Mouse (Mus musculus) CD4-positive, CD25-positive, alpha-beta regulatory T cell, adult 2 months (primary cell): ENCODE measurements around the gene Spns3.
A peak's percentile ranks its signal among the peaks of the same experiment; 100 is the strongest.

Experiments
- DNase-seq: peaks from one replicate; pipeline ENCODE4 v3.0.0-alpha.2; 2012; ENCODE audit warnings: low read depth, low spot score

Spns3 gene

DNA sequence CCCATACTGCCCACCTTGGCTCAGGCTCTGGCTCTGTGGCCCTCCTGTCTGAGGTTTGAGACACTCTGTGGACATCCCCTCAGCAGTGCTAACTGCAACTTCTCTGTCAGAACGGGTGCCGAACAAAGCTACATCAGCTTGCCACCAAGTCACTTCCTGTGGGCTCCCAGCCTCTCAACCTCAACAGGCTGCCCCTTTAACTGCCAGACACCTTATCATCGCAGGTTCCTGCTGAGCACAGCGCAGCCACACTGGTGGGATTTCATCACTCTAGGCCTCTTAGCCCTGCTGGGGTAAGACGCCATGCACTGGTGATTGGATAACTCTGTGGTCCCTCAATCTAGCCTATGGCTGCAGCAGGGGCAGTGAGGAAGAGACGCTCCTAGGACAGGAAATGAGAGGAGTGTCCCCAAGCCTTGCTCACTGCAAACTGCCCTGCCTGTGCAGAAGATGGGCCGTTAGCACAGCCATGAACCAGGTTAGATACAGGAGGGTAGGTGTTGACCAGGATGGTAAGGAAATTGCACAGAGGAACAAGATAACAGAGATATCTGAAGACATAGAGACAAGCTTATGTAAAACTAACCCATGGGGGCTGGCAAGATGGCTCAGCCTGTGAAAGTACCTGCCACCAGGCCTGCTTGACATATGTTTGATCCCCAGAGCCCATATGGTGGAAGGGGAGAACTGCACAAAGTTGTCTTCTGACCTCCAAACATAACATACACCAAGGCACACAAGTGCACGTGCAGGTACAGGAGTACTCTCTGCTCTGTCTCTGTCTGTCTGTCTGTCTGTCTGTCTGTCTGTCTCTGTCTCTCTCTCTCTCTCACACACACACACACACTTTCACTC lies at the start of gene Spns3:
Gene Spns3 (minus strand): TSS at position 373 of the 855 bp plus-strand sequence.
- peak; percentile 53 for DNase-seq

DNA sequence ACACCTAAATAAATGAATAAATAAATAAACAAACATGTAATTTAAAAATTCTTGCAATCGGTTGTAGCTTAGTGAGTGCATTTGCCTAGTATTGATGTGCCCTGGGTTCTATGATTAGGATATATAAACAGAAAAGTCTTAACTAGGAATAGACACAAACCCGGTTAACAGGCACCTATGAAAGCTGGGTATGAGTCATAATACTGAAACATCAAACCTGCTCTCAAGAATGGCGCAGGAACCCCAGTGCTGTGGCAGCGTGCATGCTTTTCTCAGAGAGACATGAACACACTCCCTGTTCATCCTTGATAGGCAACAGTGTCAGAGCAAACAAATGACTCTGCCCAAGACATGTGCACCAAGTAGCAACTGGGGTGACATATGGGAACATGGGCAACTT lies 47.5 kb upstream of the Spns3 start:
- DNase-seq: no peak

DNA sequence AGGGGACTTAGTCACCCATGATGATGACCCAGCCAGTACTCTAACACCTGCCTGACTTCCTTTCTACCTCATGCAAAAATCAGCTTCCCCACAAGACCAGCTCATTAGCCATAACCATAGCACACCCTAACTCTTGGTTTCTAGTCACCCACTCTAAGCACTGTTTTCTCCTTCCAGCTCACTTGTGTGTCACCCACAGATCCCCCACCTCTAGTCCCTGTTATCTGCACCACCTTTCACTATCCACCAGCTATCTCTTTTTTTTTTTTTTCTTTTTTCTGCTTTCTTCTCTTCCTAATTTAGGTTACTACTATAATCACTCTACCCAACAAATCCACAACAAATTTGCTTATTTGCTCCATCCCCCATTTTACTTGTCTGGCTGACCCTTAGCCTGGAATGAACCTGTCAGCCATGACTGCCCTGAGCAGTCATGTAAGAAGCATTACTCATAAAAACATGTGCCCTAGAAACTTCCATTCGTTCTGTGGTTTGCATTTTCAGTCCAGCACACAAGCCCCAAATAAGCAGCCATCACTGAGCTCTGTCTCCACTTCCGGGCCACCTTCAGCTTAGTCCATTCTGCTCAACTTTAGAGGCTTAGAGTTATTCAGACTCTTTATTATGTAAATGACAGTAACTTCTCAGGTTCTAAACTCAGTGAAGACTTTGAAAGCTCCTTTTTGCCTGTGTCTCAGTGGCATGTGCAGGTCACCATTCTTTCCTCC lies 44.9 kb upstream of the Spns3 start:
- DNase-seq: no peak

DNA sequence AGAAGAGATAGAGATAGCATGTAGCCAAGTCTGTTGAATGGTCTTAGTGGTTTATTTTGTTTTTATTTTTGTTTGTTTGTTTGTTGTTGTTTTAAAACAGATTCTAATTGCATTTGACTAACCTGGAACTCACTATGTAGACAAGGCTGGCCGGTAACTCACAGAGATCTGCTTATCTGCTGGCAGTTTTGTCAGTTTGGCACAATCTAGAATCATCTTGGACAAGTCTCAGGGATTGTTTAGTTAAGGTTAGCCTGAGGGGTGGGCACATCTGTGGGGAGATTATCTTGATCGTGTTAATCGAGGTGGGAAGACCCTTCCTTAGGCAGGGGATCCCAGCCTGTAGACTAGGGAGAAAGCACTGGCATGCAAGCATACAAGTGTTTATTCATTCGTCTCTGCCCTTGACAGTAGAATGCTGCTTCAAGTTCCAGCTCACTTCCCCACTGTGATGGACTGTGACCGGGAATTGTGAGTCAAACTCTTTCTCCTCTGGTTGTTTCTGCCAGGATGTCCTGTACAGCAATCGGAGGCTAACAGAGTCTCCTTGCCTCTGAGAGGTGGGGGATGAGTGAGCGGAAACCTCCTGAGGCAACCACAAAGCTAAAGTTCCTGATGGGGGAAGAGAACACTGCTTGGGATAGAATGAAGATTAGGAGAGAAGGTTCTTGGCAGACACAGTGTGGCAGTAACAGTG lies 37.4 kb upstream of the Spns3 start:
- DNase-seq: no peak

DNA sequence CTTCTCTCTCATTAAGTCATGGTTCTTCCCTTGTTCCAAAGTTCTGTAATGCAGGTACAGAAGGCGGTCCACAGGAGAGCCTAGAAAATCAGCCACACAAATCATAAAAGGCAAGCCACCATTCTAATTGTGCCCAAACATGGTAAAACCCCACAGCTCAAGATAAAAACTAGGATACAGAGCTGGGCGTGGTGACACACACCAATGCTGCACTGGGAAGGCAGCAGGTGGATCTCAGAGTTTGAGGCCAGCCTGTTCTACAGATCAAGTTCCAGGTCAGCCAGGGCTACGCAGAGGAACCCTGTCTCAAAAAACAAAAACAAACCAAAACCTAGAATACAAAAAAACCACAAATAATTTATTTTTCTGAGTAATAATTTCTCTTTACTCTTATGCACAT lies 36.3 kb upstream of the Spns3 start:
- no peak for DNase-seq

DNA sequence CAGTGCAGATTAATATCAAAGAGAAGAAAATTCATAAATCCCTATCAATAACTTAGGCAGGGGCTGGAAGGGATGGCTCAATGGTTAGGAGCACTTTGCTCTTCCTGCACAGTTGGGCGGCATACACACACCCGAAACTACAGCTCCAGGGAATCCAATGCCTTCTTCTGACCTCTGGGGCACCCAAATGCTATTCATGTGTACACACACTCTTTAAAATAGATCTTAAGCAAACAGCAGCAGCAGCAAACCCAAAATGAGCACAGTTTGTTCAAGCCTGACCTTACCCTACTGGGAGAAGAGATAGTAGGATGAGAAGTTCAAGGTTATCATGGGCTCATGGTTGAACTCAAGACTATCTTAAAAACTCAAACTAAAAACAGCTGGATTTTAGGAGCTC lies 32.8 kb upstream of the Spns3 start:
- no peak for DNase-seq

DNA sequence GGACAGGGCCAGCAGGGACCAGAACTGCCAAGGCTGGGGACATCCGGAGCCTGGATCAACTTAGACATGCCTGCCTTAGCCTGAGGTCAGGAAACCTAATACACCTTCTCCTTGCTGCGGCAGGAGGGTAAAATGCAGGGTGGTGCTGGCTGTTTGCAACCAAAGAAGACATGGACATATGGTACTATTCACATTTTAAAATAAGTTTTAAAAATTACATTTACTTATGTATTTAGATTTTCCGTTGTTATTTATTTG lies 32.1 kb upstream of the Spns3 start:
- DNase-seq: no peak

DNA sequence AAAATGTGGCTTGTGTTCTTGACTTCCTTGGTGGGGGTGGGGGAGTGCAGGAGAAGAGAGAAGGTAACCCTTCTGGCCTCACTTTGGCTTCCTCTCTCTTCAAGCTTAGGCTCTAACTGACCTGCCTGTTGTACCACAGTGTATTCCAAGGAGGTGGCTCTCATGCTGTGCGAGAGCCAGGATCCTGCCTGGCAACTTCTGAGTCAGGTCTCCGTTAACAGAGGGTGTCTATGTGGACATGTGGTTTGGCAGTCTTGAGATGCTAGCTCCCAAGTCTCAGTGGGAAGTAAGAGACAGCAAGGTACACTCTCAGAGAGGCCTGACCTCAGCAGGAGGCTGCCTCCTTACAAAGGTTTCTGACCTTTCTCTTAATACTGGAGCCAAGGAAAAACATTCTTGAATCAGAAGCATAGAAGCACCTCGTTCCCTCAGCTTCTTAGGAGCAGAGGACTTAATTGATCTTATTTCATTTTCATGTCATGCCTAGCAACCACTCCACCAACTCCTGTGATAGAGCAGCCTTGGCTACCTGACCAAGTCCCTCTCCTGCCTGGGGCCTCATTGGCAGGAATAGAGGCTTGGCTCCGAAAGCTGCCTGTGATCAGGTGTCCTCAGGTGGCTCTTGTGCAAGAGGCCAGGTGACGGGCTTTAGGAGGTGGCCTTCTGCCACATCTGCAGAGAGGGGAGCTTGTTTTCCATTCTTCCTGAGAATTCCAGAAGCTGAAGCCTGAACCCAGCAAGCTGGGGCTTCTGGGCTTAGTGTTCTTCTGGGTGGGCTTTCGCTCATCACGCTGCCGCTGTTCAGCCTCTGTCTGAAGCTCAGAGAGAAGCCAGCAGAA lies 31.5 kb upstream of the Spns3 start:
- no peak for DNase-seq

DNA sequence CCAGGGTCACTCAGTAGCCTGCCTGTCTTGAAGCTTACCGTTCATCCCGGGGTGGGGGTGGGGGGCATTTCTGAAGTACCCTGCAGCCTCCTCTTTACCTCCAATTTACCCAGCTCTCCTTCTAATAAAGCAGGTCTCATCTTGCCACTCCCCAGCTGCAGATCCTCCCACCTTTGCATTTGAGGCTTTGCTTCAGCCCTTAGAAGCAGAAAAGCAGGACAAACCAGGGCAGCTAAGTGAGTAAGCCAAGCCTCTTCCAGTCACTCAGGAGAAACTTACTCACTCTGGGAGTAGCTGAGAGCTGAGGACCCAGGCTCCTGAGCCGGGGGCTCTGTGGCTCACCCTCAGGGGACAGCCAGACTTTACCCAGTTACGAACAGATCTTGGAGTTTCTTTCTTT lies 28.2 kb upstream of the Spns3 start:
- DNase-seq: no peak

DNA sequence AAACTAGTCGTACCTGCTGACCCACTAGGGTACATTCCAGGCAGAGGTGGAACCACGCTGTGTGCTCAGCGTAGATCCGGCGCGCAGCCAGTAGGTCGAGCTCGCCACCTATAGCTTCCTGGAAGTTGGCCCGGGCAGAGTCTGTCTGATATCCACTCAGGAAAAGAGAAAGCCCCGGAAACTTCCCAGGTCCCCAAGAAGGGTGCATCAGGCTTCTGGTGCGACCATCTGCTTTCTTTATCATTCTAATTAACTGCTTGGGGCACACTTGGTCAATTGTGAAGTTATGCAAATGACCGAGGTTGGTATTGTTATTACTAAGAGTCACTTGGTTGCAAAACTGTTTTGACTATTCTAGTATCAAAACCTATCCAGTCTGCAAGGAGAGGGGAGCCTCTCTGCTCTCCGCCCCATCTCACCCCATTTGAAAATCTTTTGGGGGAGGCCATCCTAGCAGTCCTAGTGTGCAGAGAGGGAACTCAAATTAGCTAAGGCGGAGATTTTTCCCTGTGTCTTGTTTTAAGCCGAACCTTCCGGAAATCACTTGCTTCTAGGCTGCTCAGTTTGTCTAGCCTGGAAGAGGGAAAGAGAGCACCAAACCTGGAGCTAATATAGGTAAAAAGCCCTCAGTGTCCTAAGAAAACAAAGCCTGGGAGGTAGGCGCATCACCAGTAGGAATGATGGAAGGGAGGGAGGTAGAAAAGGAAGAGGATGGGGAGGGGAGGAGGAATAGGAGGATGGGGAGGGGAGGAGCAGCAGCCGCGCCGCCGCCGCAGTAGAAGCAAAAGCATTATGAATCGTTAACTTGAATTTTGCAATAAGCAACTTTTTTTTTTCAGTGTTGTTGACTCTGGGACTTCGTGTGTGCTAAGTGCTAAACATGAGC lies 26.4 kb upstream of the Spns3 start:
- peak; percentile 36 for DNase-seq

DNA sequence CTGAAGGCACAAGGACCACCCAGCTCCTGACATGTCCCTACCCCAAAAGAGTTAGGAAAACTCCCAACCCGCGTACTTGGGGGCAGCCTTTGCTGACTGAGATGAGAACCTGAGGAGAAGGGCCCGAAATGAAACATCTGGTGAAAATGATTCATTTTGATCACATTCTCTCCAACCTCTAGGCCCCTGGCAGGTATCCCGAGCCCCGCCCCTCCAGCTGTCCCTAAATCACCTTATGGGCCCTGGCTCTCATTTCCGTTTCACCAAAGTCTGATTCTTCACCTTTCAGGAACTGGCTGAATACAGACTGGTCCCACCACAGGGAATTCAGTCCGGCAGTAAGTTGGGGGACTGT lies 25.8 kb upstream of the Spns3 start:
- DNase-seq: no peak

DNA sequence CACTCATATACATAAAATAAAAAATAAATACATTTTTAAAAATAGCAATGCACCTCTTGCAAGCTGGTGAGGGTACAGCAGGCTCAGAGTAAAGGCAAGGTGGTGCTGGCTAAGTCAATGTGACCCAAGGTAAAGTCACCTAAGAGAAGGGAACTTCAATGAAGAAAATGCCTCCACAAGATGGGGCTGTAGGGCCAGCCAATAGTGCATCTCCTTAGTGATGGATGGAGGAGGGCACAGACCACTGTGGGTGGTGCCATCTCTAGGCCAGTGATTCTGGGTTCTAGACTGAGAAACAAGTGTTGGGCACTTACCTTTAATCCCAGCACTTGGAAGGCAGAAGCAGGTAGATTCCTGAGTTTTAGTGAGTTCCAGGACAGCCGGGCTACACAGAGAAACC lies 23.5 kb upstream of the Spns3 start:
- peak; percentile 64 for DNase-seq

DNA sequence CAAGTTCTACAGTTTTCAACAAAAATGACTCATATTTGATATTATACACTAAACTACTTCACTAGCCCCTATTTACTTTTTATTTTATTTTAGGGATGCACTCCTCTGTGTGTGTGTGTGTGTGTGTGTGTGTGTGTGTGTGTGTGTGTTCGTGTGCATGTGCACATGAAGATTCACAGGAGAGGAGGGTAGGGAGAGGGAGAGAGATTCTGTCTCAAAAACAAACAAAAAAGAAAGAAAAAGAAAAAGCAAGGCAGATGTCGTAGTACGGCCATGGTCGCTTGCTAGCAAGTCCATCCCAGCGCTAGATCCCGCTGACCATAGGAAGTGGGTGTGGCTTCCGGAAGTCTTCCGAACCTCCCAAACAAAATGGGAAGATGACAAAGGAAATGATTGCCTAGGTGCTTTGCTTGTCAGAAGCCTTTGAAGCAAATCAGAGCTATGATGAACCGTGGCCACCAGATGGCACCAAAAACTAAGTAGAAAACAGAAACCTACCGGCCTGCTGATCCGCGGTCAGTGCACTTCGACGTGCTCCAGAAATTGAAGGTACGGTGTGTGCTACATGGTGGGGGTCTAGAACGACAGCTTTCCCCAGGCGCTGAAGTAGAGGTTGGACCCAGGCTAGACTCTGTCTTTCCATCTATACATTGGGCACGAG lies 20.1 kb upstream of the Spns3 start:
- peak; percentile 89 for DNase-seq

DNA sequence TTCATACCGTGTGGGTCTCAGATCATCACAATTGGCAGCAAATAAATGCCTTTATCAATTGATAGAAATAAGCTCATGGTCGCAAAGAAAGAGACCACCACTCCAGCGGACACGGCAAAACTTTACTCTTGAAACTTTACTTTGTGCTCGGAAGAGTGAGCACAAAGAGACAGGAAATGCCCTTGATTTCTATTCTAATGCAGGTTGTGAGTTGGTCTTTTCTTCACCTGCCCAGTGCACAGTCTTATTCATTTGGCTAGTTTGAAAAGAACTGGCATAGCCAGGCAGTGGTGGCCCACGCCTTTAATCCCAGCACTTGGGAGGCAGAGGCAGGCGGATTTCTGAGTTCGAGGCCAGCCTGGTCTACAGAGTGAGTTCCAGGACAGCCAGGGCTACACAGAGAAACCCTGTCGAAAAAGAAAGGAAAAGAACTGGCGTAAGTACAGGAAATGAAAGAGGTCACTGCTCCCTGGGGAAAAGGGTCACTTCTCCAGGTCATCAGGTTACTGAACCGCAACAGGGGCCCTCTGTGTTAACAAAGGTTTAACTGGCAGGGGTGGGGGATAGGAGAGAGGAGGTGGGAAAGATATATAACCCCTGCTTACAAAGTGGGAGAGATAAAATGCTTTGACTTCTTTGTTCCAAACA lies 19.5 kb upstream of the Spns3 start:
- no peak for DNase-seq

DNA sequence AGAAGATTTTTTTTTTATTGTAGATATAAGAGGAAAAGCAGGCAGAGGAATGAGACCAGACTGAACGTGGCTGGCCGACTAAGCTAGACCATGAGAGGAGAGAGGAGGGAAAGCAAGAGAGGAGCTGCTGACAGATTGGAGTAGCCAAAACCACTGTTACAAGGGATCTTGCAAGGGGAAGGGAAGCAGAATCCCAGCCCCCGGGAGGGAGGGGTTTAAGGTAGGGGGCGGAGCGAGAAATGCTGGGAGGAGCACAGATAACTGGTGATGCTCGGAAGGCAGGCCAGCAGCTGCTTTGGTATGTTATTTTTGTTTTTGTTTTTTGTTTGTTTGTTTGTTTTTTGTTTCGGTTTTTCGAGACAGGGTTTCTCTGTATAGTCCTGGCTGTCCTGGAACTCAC lies 18.7 kb upstream of the Spns3 start:
- no peak for DNase-seq

DNA sequence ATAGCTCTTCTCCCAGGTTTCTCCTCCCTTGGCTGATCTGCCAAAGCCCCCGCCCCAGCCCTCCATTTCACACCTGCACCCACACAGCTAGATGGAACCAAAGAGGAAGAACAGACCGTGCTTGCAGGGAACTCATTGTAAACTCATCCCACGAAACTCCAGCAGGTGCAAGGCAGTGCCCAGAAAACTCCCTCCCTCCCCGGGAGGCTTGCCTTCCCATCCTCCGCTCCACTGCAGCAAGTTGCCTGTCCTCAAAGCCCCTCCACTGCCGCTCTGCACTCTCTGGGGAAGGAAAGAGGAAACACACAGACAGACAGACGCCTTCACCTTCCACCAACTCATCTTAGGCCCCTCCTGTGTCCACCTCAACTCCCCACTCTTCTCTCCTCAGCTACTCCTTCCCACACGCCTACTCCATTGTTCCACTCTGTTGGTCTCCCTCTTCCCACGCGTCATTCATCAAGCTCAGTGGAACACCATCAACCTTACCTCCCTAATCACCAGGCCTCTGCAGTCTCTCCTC lies 16.6 kb upstream of the Spns3 start:
- DNase-seq: no peak

DNA sequence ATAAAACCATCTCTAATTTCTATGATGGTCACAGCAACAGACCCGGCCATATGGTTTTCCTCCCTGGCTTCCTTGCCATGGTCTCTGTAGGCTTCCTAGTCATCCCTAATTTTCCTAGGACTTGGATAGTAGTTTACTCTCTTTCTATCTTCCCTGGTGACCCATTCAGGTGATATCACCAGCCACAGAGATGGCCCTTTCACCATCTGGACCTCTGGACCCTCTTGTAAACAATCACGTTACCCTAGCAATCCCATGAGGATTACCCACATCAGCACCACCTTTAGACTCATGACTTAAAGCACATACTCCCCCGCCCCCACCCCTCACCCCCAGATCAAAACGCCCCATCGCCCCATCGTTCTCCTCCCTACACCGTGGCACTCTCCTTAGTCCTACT lies 16.0 kb upstream of the Spns3 start:
- DNase-seq: no peak

DNA sequence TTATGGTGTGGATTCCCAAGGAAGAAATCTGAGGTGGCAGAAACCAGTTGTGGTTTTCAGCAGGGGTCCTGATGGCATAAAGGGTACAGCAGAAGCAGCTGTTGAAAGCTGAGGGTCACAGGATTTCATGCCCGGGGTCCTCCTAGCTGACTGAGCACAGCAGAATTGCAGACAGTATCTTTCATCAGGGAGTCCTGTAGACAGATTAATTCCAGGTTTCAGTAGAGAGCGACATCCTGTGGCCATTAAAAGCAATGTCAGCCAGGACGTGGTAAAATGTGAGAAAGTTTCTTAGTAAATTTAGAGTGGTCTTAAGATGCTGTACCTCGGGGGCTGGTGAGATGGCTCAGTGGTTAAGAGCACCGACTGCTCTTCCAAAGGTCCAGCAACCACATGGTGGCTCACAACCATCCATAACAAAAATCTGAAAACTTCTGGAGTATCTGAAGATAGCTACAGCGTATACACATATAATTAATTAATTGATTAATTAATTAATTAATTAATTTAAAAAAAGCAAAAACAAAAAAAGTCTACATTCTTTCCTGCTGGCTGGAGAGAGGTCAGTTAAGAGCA lies 14.0 kb upstream of the Spns3 start:
- DNase-seq: peak; percentile 51

DNA sequence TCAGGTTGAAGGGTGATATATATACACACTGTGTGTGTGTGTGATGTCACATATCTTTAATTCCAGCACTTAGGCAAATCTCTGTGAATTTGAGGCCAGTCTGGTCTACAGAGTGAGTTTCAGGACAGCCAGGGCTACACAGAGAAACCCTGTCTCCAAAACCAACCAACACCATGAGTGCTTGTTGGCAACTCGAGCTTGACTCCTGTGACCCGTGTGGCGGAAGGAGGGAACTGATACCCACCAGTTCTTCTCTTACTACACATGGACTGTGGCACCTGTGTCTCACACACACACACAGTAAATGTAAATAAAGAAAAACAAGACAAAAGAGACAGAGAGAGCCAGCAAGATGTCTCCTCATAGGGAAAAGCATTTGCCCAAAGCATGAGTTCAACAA lies 10.4 kb upstream of the Spns3 start:
- DNase-seq: no peak
